Mouse (Mus musculus): ENCODE measurements around the gene Chtop. TPM values are rescaled to one million over a fixed set of nuclear protein-coding genes. Genes with fewer than 3 reads are reported as not detected.

Chtop gene
- total RNA-seq, 1 experiment from 2014 or later: 113 TPM

DNA sequence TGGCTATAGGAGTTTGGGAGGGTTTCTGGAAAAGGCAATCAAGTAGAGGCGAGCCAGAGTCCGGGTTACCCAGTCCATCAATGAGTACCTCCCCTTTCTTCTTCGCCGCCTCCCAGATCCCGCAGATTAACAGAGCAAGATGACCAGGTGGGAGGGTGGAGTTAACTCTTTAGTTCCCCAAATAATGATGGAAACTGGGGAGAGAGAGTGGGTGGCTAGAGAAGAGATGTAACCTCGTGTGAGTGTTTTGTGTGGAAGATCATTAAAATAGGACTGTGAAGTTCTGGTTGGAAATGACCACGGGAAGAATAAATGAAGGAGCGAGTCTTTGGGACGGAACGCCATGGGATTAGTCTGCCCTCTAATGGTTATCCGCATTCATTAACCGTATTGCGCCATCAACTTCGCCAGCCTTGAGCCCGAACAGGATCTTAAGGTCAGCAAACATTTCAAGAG lies 43.0 kb downstream of the Chtop start:
- ATAC-seq (replicated peaks; ENCODE audit: low read depth, poor library complexity, severe bottlenecking): peak; percentile 41

GRCm38 (mm10) chr3:90465686-90466310 lies 43.5 kb downstream of the Chtop start, which contains the start of gene Npr1:
Gene Npr1 (minus strand): TSS chr3:90465866.
- 0 out of 2 replicates have a peak, but pooled peaks have one; percentile 27 for ATAC-seq (replicated peaks; ENCODE audit: low read depth, poor library complexity, severe bottlenecking)

- peak; percentile 4; the same call in 1 of the 2 replicates for ATAC-seq (replicated peaks; ENCODE audit: low read depth, poor library complexity, severe bottlenecking)
These were observed 44.1 kb downstream of the Chtop start for GRCm38 (mm10) chr3:90465081-90465685.

GRCm38 (mm10) chr3:90464552-90465080 lies 44.7 kb downstream of the Chtop start:
- ATAC-seq (replicated peaks; ENCODE audit: low read depth, poor library complexity, severe bottlenecking): peak; percentile 22; the same call in 1 of the 2 replicates

GRCm38 (mm10) chr3:90462579-90462978 lies 46.7 kb downstream of the Chtop start:
- ATAC-seq (replicated peaks; ENCODE audit: low read depth, poor library complexity, severe bottlenecking): no peak

DNA sequence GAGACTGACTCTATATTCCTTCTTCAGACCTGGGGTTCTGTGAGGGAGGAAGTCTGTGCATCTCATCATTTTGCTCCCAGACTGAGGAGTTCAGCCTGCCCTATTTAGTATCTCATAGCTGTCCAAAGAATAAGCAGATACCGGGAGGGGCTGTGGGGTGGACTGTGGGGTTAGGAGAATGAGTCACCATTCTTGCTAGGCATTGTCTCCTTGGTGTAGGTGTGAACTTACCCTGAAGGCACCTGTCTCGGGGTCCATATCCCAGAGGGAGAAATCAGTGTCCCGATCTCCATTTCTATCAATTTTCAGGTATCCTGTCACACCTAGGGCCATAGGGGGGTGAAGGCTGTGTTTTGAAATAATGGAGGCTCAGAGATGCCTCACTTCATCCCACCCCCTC lies 47.4 kb downstream of the Chtop start:
- no peak for ATAC-seq (replicated peaks; ENCODE audit: low read depth, poor library complexity, severe bottlenecking)

- ATAC-seq (replicated peaks; ENCODE audit: low read depth, poor library complexity, severe bottlenecking): no peak
These were observed 49.0 kb downstream of the Chtop start for GRCm38 (mm10) chr3:90460315-90460714.

DNA sequence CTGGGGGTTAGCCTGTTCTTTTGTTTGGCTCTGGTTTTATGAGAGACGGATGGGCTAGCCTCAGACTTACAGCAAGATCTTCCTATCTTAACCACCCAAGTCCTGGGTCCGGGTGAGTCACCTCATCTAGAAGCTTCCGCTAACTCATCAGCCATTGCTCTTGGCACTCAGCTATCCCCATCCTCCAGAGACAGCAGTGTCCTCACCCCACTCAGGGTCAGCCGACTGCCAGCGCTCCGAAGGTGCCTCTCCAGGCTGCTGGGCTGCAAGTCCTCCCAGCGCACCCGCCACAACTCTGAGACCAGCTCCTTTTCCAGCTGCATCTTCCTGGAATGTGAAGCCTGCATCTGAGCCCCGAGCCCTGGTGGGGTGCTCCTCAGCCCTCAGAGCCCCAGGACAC lies 49.6 kb downstream of the Chtop start:
- no peak for ATAC-seq (replicated peaks; ENCODE audit: low read depth, poor library complexity, severe bottlenecking)

GRCm38 (mm10) chr3:90454931-90455330 lies 54.4 kb downstream of the Chtop start:
- ATAC-seq (replicated peaks; ENCODE audit: low read depth, poor library complexity, severe bottlenecking): no peak

DNA sequence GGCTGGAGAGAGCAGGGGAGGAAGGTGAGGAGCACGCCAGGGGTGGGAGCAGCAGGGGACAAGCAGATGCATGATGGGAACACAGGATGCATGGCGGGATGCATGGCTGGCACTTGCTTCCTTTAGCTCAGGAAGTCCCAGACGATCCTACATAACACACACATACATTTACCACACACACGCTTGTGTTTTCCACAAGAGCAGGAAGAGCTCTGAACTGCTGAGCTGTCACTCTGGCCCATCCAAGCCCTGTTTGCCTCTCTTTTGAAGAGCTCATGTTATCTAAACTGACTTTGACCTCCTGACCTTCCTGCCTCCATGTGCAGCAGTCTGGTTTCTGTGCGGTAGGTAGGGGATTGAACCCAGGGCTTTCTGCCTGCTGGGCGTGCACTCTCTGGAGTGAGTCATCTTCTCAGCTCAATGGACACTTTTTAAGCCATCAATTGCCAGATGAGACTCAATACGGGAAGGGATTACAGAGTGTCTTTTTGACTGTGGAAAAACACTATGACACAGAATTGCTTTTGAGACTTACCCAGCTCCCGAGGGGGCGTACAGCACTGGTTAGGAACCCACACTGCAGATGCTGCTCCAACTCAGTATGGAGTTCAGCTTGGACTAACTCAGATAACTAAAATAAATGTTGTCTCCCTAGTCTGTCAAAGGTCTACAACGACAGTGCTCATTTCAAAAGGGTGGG lies 57.8 kb downstream of the Chtop start:
- ATAC-seq (replicated peaks; ENCODE audit: low read depth, poor library complexity, severe bottlenecking): 0 out of 2 replicates have a peak, but pooled peaks have one; percentile 10

DNA sequence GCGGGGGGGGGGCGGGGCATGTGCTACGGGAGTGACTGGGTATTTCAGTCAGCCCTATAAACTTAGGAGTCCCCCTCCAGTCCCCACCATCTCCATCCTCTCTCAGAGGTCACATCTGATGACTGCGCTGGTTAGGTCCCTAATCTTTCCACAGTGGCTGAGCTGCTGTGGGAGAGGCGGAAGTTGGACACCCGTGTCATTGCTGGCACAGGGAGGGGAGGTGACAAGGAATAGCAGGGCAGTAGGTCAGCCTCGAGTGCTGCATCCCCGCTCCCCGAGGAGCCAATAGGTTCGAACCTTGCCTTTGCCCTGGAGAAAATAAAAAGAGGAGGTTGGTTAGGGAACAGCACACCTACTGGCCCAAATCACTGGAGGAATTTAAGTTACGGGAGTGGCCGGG lies 58.4 kb downstream of the Chtop start:
- ATAC-seq (replicated peaks; ENCODE audit: low read depth, poor library complexity, severe bottlenecking): no peak

Other genes with a start within 250 kb of the Chtop start
- 9.7 and 14.9 TPM in 2 replicates for gene Dennd4b, start 244.3 kb downstream of the Chtop start, total RNA-seq (2017)
- 34.4 and 39.8 TPM in 2 replicates for gene Gatad2b, start 216.3 kb downstream of the Chtop start, total RNA-seq (2017)
- 1.1 and 1.2 TPM in 2 replicates for gene Slc27a3, start 119.6 kb downstream of the Chtop start, total RNA-seq (2017)
- gene Ints3, start 75.9 kb downstream of the Chtop start, total RNA-seq (2017): 19.2 and 21.7 TPM in 2 replicates
- gene Npr1, start 43.6 kb downstream of the Chtop start, total RNA-seq (2017): not detected in 2 replicates
- 200 and 222 TPM in 2 replicates for gene Ilf2, start 33.4 kb downstream of the Chtop start, total RNA-seq (2017)
- gene Snapin, start 18.5 kb downstream of the Chtop start, total RNA-seq (2017): 37.3 and 43.3 TPM in 2 replicates
- gene S100a1, start 4.9 kb upstream of the Chtop start, total RNA-seq (2017): 68.0 and 72.4 TPM in 2 replicates
- gene S100a13, start 4.9 kb upstream of the Chtop start, total RNA-seq (2017): 45.3 and 46.6 TPM in 2 replicates
- gene S100a14, start 17.4 kb upstream of the Chtop start, total RNA-seq (2017): not detected in 2 replicates
- gene S100a16, start 27.8 kb upstream of the Chtop start, total RNA-seq (2017): not detected in 2 replicates
- gene S100a3, start 51.1 kb upstream of the Chtop start, total RNA-seq (2017): 0.49 TPM in 1 of 2 replicates, not detected in the other
- gene S100a2, start 80.7 kb upstream of the Chtop start, total RNA-seq (2017): not detected in 2 replicates
- not detected in 2 replicates for gene Gm42674, start 92.4 kb upstream of the Chtop start, total RNA-seq (2017)
- gene S100a4, start 94.3 kb upstream of the Chtop start, total RNA-seq (2017): 15.1 and 35.7 TPM in 2 replicates
- gene S100a5, start 99.0 kb upstream of the Chtop start, total RNA-seq (2017): not detected in 2 replicates
- gene S100a6, start 103.4 kb upstream of the Chtop start, total RNA-seq (2017): 8.0 and 14.7 TPM in 2 replicates
- not detected in 2 replicates for gene S100a7a, start 144.5 kb upstream of the Chtop start, total RNA-seq (2017)
- 430 and 433 TPM in 2 replicates for gene S100a8, start 159.5 kb upstream of the Chtop start, total RNA-seq (2017)
- 306 and 341 TPM in 2 replicates for gene S100a9, start 186.2 kb upstream of the Chtop start, total RNA-seq (2017)
- not detected in 2 replicates for gene Pglyrp4, start 217.4 kb upstream of the Chtop start, total RNA-seq (2017)

Measured in common myeloid progenitor, adult 5-6 weeks (primary cell).